Mouse (Mus musculus): ENCODE results near the gene Tmem184b.

Tmem184b gene

DNA sequence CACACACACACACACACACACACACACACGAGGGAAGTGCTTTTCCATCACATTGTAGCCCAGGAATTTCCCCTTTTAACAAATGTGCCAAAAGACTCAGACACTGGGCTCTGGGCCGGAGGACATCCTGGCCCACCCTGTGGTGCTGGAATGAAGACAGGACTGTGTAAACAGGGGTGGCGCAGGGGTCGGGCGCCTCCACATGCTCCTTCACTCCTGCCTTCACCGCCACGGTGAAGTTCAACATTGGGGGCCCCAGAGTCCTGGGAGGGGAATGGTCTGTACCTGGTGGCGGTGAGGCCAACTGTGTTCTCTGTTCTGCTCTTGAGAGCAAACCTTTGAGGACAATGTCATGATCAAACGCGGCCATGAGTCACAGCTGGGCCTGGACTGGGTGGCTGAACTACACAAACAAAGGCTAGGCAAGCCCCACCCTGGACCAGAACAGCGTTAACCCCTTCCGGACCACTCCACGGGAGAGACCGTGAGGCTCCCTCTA, 35.0 kb downstream of the Tmem184b start:
- no peak for DNase-seq (ENCODE audit: low read depth, low spot score)

DNA sequence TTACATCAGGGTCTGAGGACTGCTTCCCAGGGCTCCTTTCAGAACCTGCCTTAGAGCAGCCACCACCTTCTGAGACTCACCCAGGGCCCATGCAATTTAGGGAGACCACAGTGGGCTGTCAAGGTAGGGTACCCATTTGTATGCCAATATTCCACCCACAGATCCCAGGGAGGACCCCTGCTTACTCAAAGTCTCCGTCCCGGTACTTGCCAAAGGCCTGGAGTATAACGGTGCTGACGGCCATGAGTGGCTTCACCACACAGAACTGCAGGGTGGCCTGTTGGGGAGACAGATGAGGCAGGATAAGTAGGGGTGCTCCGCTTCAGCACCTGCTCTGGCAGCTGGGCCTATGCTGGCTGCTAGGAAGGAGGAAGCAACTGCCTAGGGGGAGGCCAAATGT, 37.0 kb downstream of the Tmem184b start:
- no peak for DNase-seq (ENCODE audit: low read depth, low spot score)

DNA sequence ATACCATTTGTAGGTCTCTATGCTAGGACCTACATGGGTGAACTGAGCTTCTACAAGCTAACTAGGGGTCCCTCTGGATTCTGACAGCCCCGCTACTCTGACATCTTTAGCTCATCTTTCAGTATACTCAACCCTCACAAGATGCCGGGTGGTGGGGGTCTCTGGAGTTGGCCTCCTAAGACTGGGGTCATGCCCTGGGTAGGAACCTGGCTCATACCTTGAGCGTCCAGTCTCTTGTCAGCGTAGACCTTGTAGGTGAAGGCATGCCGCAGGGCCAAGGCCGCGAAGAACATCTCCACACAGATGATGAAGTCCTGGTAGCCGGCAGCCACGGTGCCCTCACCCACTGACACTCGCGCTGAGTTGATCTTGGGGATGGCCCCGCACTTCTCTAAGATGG, 38.3 kb downstream of the Tmem184b start:
- DNase-seq (ENCODE audit: low read depth, low spot score) = no peak

DNA sequence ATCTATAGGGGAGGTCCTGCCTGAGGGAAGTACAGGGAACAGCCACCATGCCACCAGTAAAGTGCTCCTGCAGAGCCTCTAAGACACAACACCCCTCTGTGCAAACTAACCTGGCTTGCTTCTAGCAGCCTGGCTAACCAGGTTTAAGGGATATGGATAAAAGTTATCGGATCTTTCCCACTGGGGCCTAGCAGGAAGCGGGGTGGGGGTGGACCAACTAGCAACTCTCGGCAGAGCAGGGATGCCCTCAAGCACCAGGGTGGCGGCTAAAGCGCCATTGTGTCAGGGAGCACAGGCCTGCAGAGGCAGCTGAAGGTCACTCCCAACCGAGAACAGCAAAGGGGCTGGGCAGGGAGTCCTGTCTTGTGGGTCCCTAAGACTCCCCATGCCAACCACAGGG, 39.2 kb downstream of the Tmem184b start:
- no peak for DNase-seq (ENCODE audit: low read depth, low spot score)

DNA sequence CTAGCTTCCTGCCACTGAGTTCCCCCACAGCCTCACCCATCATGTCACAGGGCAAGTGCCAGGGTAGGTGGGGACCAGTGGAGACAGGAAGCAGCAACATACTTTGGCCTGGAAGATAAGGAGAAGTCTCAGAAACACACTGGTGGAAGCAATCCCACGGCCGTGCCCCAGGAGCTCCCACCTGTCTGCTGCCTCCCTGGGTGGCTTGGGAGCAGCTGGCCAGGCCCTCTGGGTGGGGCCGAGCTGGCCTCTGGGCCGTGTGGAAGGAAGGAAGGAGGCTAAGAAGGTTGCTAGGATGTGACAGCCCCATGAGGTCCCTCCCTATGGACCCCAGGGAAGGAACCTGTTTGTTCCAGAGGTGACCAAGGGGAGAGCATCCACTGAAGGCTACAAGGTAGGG, 42.3 kb downstream of the Tmem184b start:
- no peak for DNase-seq (ENCODE audit: low read depth, low spot score)

DNA sequence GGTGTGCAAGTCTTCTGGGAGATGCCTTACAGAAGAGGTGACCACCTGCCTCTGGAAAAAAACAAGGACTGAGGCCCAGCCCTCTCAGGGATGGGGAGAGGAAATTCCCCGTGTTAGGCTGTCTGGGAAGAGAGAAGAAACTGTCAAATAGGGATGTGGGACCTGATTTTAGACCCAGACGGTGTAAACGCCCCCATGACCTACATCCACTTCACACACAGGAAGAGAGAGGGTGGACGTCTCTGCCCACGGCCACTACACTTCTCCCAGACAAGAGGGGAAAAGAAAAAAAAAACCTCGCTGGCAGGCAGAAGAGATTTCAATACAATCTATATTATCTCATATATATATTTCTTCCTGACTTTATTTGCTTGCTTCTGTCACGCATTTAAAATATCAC, 43.0 kb downstream of the Tmem184b start:
- no peak for DNase-seq (ENCODE audit: low read depth, low spot score)

DNA sequence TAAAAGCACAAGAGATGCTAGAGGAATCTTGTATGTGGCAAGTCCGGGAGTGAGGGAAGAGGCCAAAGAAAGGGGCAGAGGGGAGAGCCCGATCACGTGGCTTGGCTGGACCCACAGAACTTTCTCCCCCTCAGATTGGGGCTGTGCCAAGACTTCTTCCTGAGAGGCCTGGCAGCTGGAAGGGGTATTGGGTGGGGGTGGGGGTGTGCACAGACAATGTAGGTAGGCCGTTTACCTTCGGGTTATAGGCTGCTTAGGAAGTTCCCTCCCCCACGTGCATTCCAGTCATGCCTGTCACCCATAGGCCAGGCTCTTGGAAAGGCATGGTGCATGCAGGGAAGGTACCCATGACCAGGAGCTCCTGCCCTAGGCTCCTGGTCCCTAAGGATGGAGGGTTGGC, 43.4 kb downstream of the Tmem184b start:
- no peak for DNase-seq (ENCODE audit: low read depth, low spot score)

DNA sequence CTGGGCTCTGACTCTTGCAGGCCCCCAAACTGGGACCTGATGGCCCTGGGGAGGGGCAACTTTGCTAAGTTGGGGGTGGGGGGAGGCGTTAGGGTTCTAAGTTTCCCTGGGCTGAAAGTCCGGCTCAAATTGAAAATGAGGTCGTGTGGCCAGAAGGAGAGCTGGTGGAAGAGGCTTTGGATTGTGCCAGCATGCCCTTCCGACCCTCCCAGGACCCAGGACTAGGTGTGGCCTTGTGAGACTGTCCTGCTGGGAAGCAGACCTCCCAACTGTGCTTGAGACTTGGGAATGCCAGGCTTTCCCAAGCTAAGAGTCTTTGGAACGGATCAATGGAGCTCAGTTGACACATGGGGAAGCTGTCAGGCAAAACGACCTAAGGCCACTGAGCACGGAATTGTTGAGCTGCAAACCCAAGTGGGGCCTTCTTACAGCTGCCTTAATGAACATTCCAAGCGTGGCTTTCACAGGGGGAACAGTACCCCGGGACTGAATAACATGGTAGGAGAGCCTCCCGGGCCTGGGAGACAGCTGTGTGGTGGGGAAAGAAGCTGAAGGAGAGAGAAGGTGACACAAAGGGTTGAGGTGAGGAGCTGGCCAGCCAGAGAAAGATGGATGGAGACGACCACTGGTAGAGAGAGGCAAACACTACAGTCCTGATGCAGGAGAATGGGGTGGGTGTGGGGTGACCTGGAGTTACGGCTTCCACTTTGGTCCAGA, 45.2 kb downstream of the Tmem184b start:
- DNase-seq (ENCODE audit: low read depth, low spot score) = no peak

DNA sequence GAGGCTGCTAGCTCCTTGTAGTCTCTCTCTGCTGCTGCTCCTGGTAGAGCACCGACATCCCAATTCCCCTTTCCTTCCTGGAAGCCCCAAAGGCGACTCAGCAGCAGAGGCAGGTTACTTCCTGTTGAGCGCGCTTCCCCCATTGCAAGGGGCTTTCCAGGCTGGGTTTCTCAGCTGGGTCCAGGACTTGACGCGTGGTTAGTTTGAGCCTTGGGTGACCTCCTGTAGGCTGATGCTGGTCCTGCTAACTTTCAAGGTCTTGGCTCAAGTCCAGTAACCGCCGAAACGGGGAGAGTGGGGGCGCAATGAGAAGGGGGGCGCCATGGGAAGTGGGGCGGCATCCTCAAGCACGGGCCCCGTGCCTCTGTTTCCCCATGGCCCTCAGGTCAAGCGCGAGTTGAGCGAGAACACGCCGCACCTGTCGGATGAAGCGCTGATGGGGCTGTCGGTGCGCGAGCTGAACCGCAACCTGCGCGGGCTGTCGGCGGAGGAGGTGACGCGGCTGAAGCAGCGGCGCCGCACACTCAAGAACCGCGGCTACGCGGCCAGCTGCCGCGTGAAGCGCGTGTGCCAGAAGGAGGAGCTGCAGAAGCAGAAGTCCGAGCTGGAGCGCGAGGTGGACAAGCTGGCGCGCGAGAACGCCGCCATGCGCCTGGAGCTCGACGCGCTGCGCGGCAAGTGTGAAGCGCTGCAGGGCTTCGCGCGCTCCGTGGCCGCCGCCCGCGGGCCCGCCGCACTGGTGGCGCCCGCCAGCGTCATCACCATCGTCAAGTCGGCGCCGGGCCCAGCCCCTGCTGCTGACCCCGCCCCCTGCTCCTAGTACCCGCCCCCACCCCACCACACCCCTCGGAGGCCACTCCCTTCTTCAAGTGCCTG, 46.1 kb downstream of the Tmem184b start:
- DNase-seq (ENCODE audit: low read depth, low spot score) = no peak

DNA sequence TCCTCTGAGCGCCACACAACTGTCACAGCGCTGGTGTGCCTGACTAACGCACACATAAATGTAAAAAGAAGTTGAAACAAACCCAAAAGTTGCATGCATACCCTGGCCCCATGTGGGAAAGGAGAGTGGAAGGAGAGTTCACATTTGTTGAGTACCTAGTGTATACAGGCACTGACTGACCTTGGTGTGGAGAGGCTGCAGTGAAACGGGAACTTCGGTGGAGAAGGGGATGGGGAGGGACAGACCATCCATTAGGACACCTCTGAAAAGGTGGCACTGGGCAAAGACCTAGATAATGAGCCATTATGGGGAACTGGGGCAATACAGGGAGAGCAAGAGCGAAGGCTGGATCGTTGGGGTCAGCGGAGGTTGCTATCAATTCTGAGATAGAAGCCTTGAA, 46.9 kb downstream of the Tmem184b start:
- no peak for DNase-seq (ENCODE audit: low read depth, low spot score)

DNA sequence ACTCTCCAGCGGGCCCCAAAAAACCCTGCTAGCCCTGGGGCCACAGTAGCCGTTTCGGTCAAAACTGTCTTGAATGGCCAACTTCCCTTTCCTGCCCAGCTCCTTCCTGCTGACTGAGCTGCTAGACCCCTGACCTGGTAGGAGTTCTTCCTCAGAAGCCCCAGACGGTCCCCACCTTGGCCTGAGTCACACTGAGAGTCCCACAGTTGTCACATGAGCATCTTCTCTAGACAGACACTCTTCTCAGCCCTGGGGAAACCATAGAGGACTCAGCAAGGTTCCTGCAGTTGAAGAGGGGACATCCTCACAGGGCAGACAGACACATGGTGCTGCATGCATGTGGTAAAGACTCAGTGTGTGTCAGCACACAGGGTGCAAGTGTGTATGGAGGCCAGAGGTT, 48.8 kb downstream of the Tmem184b start:
- no peak for DNase-seq (ENCODE audit: low read depth, low spot score)

DNA sequence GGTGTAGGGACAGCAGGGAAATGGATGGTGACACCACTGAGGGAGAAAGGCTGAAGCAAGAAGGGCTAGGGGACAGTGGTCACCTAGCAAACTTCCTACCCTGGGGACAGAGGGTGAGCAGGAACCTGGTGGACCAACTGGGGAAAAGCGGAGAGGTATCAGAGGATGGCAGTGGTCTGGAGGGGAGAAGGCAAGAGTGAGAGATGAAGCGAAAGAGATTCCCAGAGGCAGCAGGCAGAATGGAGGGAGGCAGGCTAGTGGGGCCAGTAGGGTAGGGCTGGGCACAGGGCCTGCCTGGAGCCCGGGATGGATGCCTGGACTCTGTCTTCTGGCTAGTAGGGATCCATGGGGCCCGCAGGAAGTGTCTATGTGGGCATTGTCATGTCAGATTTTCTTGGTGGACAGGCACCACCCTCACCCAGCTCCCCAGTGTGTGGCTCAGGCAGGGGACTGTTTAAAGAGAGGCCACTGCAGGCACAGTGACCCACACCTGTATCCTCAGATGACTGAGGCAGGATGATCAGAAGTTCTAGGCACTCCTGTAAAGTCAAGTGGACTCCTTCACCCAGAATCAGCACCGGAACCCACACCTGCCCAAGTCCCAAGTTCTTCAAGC, 49.6 kb downstream of the Tmem184b start:
- DNase-seq (ENCODE audit: low read depth, low spot score) = no peak

DNA sequence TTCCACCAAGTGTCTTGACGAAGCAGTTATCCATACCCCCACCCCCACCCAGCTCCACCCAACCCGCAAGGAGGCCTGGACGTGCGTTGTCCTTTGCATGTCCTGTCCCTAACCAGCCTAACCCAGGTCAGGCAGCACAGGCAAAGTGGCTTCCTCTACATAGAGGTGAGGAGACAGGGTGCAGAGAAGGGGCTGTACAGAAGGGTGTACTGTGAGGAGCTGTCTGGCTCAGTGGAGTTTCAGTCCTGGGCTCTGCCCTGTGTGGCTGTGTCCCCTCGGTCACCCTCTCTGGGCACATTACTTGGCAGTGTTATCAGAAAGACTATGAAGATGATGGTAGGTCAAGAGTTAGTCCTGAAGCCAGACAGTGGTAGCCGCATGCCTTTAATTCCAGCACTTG, 50.9 kb downstream of the Tmem184b start:
- no peak for DNase-seq (ENCODE audit: low read depth, low spot score)

DNA sequence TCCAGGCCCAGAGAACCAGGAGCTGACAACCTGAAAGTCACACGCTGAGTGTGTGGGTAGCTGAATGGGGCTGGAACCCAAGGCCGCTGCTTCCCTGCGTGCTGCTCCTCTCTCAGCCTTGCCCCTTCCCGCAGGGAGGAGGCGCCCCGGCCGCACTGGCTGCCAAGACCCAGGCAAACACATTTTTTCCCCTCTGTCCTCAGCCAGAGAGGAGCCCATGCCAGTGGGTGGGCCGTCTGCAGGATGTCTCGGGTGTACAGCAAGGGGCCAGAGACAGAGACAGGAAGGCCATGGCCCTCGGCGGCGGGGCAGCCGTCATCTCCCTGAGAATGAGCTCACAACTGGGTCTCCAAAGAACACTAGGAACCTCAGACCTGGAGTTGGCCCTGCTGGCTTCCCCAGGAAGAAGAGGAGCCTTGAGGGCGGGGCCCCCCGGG, 52.0 kb downstream of the Tmem184b start:
- no peak for DNase-seq (ENCODE audit: low read depth, low spot score)

DNA sequence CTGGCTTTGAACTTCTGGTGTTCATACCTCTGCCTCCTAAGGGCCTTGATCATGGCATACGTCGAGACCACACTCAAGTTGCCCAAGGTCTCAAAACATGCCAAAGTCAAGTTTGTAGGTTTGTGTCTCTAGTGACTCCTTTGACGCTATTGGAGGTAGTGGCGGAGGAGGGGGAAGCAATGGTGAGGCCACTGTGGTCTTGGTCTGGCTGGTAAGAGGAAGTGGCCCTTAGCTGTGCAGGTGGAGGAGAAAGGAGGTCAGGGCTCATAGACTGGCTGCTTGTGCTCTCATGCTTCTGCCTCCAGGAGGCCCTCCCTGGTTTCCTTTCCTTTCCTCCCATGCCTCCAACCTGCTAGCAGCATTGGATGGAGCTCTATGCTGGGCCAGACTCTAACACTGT, 52.5 kb downstream of the Tmem184b start:
- no peak for DNase-seq (ENCODE audit: low read depth, low spot score)

DNA sequence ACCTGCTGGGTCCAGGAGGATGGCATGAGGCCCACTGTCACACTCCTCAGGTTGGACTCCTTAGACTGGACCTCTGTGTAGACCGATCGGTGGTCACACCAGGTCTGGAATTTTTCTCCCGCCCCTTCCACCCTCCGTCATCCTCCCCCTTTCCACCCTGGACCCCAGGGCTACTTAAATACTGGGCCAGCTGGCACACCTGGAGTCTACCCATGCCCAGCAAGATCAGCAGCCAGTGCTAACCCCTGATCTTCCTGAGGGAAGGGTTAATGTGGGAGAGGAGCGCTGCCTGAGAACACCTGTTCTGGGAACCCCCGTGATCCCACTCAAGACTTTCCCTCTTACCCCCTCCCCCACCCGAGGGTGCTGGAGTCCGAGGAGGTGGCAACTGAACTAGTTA, 54.7 kb downstream of the Tmem184b start:
- no peak for DNase-seq (ENCODE audit: low read depth, low spot score)

DNA sequence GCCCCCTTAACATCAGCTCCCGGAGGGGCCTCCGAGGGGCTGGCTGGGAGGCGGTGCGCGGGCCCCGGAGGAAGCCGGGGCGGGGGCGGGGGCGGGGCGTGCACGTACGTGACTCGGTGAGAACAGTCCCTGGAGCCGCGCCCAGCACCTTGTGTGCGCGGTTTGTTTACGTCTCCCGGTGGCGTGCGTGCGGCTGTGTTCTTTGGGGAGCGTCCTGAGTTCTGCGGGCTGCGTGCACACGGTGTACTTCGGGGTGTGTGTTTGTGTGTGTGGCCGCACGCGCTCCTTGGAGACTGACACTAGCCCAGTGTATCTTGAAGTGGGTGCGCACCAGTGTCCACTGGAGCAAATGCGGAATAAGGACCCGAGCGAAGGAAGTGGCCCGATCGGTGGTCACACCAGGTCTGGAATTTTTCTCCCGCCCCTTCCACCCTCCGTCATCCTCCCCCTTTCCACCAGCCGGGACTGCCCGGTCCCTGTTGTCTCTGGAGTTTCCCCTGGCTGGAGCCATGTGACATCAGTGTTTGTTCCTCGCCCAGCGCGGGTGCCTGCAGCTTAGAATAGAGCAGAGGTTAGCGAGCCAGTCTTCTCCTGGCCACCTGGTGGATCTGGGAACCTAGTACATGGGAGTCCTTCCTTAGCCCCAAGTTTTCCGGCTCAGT, 55.4 kb downstream of the Tmem184b start:
- DNase-seq (ENCODE audit: low read depth, low spot score) = peak; percentile 36

DNA sequence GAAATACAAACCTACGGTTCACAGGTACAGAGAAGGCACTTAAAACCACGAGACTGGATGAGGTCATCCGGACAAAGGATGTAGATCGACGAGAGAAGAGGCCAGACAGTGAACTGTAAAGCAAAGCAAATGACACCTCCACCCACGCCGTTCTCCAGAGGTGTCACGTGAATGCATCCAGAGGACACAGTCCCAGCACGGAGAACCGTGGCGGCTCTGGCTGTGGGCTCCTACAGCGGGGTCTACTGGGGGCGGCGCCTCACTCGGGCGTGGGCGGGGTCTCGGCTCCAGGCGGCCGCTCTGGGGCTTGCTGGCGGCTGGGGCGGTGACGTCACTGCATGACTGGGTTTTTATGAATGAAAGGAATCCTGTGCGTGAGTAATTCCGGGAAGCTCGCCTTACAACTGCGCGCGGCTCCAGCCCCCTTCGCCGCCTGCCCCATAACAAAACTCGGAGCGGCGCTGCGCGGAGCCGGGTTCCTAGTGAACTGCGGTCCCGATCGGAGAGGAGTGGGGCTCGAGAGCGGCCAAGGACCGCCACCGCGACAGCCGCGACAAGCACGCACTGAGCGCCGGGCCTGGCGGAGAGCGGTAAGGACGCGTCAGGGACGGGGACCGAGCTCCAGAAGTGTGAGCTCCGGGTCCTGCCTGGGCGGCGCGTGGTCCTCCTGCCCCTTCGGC, 56.1 kb downstream of the Tmem184b start:
- DNase-seq (ENCODE audit: low read depth, low spot score) = peak; percentile 33

DNA sequence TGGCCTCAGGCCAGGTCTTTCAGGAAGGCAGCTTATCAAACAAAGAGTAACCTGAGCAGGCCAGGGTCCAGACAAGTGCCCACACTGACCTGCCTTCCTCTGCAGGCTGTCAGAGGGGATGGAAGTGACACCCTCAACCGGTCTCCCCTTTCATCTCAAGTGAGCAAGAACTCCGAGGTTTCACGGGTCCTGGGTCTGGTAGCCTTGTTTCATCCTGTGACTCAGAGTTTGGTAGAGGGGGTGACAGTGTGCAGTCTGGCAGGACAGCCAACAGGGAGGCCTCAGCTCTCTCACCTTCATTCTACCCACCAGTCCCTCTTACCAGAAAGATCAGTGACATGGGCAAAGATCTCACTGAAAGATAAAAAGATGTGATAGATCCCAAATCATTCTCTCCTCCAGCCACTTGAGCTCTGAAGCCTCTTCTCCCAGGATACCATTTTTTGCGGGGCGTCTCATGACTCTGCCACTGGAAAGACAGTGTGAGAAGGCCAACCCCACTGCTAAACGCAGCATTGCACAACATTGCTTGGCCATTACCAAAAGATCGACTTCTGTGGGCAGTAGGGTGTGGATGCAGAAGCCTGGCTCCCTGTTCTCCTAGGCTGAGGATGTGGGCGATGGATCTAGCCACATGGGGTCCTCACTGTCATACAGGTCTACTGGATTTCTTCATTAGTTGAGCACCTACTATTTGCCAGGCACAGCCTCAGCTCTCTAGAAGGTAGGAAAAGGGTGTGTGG, 57.1 kb downstream of the Tmem184b start, which contains the start of gene Maff:
Gene Maff, plus strand, starts transcription at position 571 of the 743 bp plus-strand sequence.
- no peak for DNase-seq (ENCODE audit: low read depth, low spot score)

DNA sequence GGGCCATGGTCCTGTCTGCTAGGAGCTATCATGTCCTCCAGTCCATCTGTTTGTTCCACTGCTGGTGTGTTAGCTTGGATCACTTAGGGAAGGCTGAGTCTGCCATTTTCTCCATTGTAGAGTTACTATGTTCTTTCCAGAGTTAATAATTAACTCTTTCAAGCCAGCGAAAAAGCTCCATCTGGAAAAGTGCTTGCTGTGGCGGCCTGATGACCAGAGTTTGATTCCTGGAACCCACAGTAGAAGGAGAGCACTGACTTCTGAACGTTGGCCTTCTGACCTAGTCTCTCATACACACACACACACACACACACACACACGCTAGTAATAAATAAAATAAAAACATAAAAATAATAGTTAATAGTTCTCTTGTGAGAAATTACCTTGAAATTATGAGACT, 58.7 kb downstream of the Tmem184b start:
- no peak for DNase-seq (ENCODE audit: low read depth, low spot score)
